Mouse (Mus musculus) cortical plate, adult 2 months (tissue): ENCODE results near the gene Calcrl. TPM values are rescaled to one million over a fixed set of nuclear protein-coding genes. Genes with fewer than 3 reads are reported as not detected.

ENCODE experiments used
- H3K27ac ChIP-seq: fragments of 200-500 bp; 2 replicates; pipeline ENCODE4 v1.5.1; 2012; ENCODE audit warnings: low read length, control low read depth, inconsistent platforms; ENCODE audit not compliant: insufficient read depth
- H3K4me1 ChIP-seq: fragments of 200-500 bp; 2 replicates; pipeline ENCODE4 v1.6.1; 2011; ENCODE audit warnings: low read length; ENCODE audit not compliant: control insufficient read depth, insufficient read depth
- H3K4me3 ChIP-seq: fragments of 200-500 bp; 2 replicates; pipeline ENCODE4 v1.5.1; 2011; ENCODE audit warnings: mild to moderate bottlenecking, low read length, control low read depth; ENCODE audit not compliant: insufficient read depth
- CTCF ChIP-seq: fragments of 200-500 bp; IDR thresholded peaks from 2 replicates; pipeline ENCODE4 v1.5.1; 2011; ENCODE audit warnings: mild to moderate bottlenecking, control low read depth, low read length; ENCODE audit not compliant: insufficient read depth; ENCODE audit errors: extremely low read depth
- POLR2A ChIP-seq: fragments of 200-500 bp; IDR thresholded peaks from 2 replicates; pipeline ENCODE4 v1.6.1; 2011; ENCODE audit warnings: mild to moderate bottlenecking, low read length, control low read depth; ENCODE audit not compliant: insufficient read depth; ENCODE audit errors: extremely low read depth
- polyA plus RNA-seq: library from polyadenylated mRNA; depleted of rRNA; stranded (reverse); fragments of >200 nt; gene quantifications from 2 replicates; pipeline ENCODE4 v1.2.3, GENCODE M21; 2012

Gene Calcrl
- polyA plus RNA-seq, 1 experiment: 3.7 TPM

- Histone ChIP-seq H3K4me3 (no peak overlapping the region), H3K4me1 (peaks cover 1% of the 10 kb centered on the region; the same call in 1 of the 2 replicates), H3K27ac (peak overlapping the region; percentile 59; the same call in 1 of the 2 replicates)
- TF ChIP-seq CTCF: no peak
- no peak for TF ChIP-seq POLR2A
Measured at GRCm38 (mm10) chr2:84454551-84455235, 29.5 kb upstream of the Calcrl start.

GRCm38 (mm10) chr2:84454051-84454450 lies 28.8 kb upstream of the Calcrl start:
- no peak for TF ChIP-seq CTCF
- TF ChIP-seq POLR2A: no peak
- H3K4me3 ChIP-seq: no peak overlapping the region
- H3K27ac ChIP-seq: no peak overlapping the region
- H3K4me1 ChIP-seq: peaks cover 1% of the 10 kb centered on the region; the same call in 1 of the 2 replicates

- Histone ChIP-seq H3K4me1 (no peaks in the 10 kb centered on the region), H3K4me3 (no peak overlapping the region), H3K27ac (no peak overlapping the region)
- TF ChIP-seq CTCF (no peak), POLR2A (no peak)
Measured at GRCm38 (mm10) chr2:84445499-84445898, 20.3 kb upstream of the Calcrl start.

- Histone ChIP-seq H3K4me3 (no peak overlapping the region), H3K27ac (no peak overlapping the region)
- TF ChIP-seq POLR2A (no peak), CTCF (no peak)
Measured at GRCm38 (mm10) chr2:84441940-84442339, 16.7 kb upstream of the Calcrl start.

GRCm38 (mm10) chr2:84429724-84430123 lies 4.5 kb upstream of the Calcrl start:
- TF ChIP-seq CTCF: peak; percentile 50; the same call in 1 of the 2 replicates
- TF ChIP-seq POLR2A: no peak
- Histone ChIP-seq H3K4me3 (no peak overlapping the region), H3K27ac (no peak overlapping the region), H3K4me1 (no peaks in the 10 kb centered on the region)

More at GRCm38 (mm10) chr2:84441940-84442339, 16.7 kb upstream of the Calcrl start:
- H3K4me1 ChIP-seq: no peaks in the 10 kb centered on the region

GRCm38 (mm10) chr2:84428836-84429235 lies 3.6 kb upstream of the Calcrl start:
- TF ChIP-seq POLR2A (no peak), CTCF (no peak)
- no peak overlapping the region for H3K4me3 ChIP-seq
- H3K4me1 ChIP-seq: no peaks in the 10 kb centered on the region; the same call in 1 of the 2 replicates
- H3K27ac ChIP-seq: no peak overlapping the region

- no peak overlapping the region for H3K4me3 ChIP-seq
- H3K4me1 ChIP-seq: no peaks in the 10 kb centered on the region; the same call in 1 of the 2 replicates
- no peak for TF ChIP-seq POLR2A
- no peak for TF ChIP-seq CTCF
- H3K27ac ChIP-seq: no peak overlapping the region
Measured at GRCm38 (mm10) chr2:84426531-84426930, 1.3 kb upstream of the Calcrl start.

- Histone ChIP-seq H3K4me3 (no peak overlapping the region), H3K4me1 (no peaks in the 10 kb centered on the region), H3K27ac (no peak overlapping the region)
- no peak for TF ChIP-seq POLR2A
- TF ChIP-seq CTCF: no peak
Measured at GRCm38 (mm10) chr2:84416501-84416900, 8.7 kb downstream of the Calcrl start.

- H3K4me1 ChIP-seq: no peaks in the 10 kb centered on the region
- no peak for TF ChIP-seq CTCF
- TF ChIP-seq POLR2A: no peak
- H3K27ac ChIP-seq: no peak overlapping the region
- no peak overlapping the region for H3K4me3 ChIP-seq
Measured at GRCm38 (mm10) chr2:84409796-84410592, 15.2 kb downstream of the Calcrl start.

GRCm38 (mm10) chr2:84404834-84405233 lies 20.4 kb downstream of the Calcrl start:
- Histone ChIP-seq H3K4me3 (no peak overlapping the region), H3K4me1 (no peaks in the 10 kb centered on the region; the same call in 1 of the 2 replicates), H3K27ac (no peak overlapping the region)
- TF ChIP-seq POLR2A (no peak), CTCF (no peak)
